Mouse (Mus musculus): ENCODE data around the gene Arhgap28. TPM values are rescaled to one million over a fixed set of nuclear protein-coding genes. Genes with fewer than 3 reads are reported as not detected.

Gene Arhgap28
- polyA plus RNA-seq, 1 experiment, result 1.0 TPM

GRCm38 (mm10) chr17:67886326-67886725, 117.6 kb downstream of the Arhgap28 start:
- H3K4me1 ChIP-seq (ENCODE audit: control insufficient read depth, insufficient read depth, low read length), result no peaks in the 10 kb centered on the region
- H3K27ac ChIP-seq (ENCODE audit: control insufficient read depth, insufficient read depth, low read depth, low read length), result no peak overlapping the region
- no peak for TF ChIP-seq POLR2A (IDR thresholded peaks at IDR 0.05; ENCODE audit: control insufficient read depth, low read depth, low read length)
- TF ChIP-seq CTCF (IDR thresholded peaks at IDR 0.05; ENCODE audit: control insufficient read depth, insufficient read depth, insufficient replicate concordance, low read depth, low read length), result no peak
- H3K27me3 ChIP-seq (ENCODE audit: control insufficient read depth, insufficient read depth, low read length), result no peaks in the 10 kb centered on the region
- H3K4me3 ChIP-seq (ENCODE audit: control insufficient read depth, low read depth, low read length), result no peak overlapping the region
- H3K36me3 ChIP-seq (ENCODE audit: control insufficient read depth, insufficient read depth, low read length), result no peaks in the 10 kb centered on the region

GRCm38 (mm10) chr17:67877599-67877998, 126.3 kb downstream of the Arhgap28 start:
- H3K36me3 ChIP-seq (ENCODE audit: control insufficient read depth, insufficient read depth, low read length), result no peaks in the 10 kb centered on the region
- H3K27me3 ChIP-seq (ENCODE audit: control insufficient read depth, insufficient read depth, low read length), result no peaks in the 10 kb centered on the region
- no peak overlapping the region for H3K4me3 ChIP-seq (ENCODE audit: control insufficient read depth, low read depth, low read length)
- H3K27ac ChIP-seq (ENCODE audit: control insufficient read depth, insufficient read depth, low read depth, low read length), result no peak overlapping the region
- no peak for TF ChIP-seq POLR2A (IDR thresholded peaks at IDR 0.05; ENCODE audit: control insufficient read depth, low read depth, low read length)
- no peaks in the 10 kb centered on the region for H3K4me1 ChIP-seq (ENCODE audit: control insufficient read depth, insufficient read depth, low read length)

DNA sequence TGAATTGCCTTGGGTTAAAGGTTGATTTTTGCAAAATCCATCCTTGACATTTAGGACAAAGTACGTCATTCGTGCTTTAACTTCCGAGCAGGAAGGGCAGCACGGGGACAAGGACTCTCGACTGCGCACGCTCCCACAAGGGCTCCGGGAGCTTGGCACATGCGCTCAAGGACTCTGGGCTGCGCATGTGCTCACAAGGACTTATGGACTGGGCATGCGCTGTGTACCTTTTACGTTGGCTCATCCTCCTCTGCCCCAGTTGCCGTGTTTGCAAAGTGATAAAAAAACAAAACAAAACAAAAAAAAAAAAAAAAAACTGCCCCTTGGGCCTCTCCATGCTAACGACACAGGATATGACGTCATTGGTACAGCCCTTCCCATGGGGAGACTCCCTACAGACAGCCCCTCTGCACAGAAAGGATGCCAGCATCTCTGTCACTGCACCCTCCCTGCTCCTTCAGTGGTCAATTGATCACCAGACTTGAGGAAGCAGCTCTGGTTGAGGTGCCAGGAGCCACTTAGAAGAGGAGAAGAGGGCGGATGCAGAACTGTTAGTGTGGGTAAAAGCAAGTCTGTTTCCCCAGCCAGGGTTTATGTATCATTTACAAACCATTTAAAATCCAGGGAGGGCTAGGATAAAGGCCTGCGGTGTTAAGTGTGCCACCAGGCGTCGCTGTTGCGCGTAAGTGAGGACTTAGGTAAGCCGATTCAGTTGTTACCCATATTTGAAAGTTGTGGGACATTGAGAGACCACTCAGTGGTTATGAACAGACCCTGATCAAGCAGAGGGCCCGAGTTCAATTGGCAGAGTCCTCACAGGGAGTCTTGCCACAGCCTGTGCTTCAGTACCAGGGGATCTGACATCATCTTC, 134.0 kb downstream of the Arhgap28 start:
- no peaks in the 10 kb centered on the region for H3K27me3 ChIP-seq (ENCODE audit: control insufficient read depth, insufficient read depth, low read length)
- H3K36me3 ChIP-seq (ENCODE audit: control insufficient read depth, insufficient read depth, low read length), result no peaks in the 10 kb centered on the region
- H3K4me1 ChIP-seq (ENCODE audit: control insufficient read depth, insufficient read depth, low read length), result peaks cover 6% of the 10 kb centered on the region
- TF ChIP-seq CTCF (IDR thresholded peaks at IDR 0.05; ENCODE audit: control insufficient read depth, insufficient read depth, insufficient replicate concordance, low read depth, low read length), result peak; percentile 72
- peak; percentile 73; the same call in 1 of the 2 replicates for TF ChIP-seq POLR2A (IDR thresholded peaks at IDR 0.05; ENCODE audit: control insufficient read depth, low read depth, low read length)
- H3K4me3 ChIP-seq (ENCODE audit: control insufficient read depth, low read depth, low read length), result peak overlapping the region; percentile 91
- peak overlapping the region; percentile 94 for H3K27ac ChIP-seq (ENCODE audit: control insufficient read depth, insufficient read depth, low read depth, low read length)

- Histone ChIP-seq H3K27ac (ENCODE audit: control insufficient read depth, insufficient read depth, low read depth, low read length) (peak overlapping the region; percentile 54), H3K4me1 (ENCODE audit: control insufficient read depth, insufficient read depth, low read length) (peaks cover 6% of the 10 kb centered on the region), H3K27me3 (ENCODE audit: control insufficient read depth, insufficient read depth, low read length) (no peaks in the 10 kb centered on the region), H3K36me3 (ENCODE audit: control insufficient read depth, insufficient read depth, low read length) (no peaks in the 10 kb centered on the region), H3K4me3 (ENCODE audit: control insufficient read depth, low read depth, low read length) (no peak overlapping the region)
- no peak for TF ChIP-seq POLR2A (IDR thresholded peaks at IDR 0.05; ENCODE audit: control insufficient read depth, low read depth, low read length)
- TF ChIP-seq CTCF (IDR thresholded peaks at IDR 0.05; ENCODE audit: control insufficient read depth, insufficient read depth, insufficient replicate concordance, low read depth, low read length), result no peak
Observed at GRCm38 (mm10) chr17:67866541-67867241, 137.2 kb downstream of the Arhgap28 start.

DNA sequence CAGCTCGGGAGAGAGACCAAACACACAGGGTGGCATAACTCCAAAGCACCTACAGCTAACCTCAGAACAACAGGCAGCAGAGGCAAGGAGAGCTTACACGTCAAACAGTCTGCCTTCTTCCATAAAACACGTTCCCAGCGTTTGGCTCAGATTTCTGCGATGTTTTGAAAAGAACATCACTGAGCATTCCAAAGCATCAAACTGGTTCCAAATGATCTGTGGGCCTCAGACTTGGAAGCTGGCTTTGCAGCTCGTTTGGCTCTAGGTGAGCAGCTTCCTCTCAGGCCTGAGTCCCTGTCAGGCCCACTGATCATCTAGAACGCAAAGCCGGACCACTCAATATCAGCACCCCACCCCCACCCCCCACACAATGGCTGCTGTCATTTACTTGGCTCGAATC, 137.9 kb downstream of the Arhgap28 start:
- TF ChIP-seq CTCF (IDR thresholded peaks at IDR 0.05; ENCODE audit: control insufficient read depth, insufficient read depth, insufficient replicate concordance, low read depth, low read length), result no peak
- no peak for TF ChIP-seq POLR2A (IDR thresholded peaks at IDR 0.05; ENCODE audit: control insufficient read depth, low read depth, low read length)
- H3K27me3 ChIP-seq (ENCODE audit: control insufficient read depth, insufficient read depth, low read length), result no peaks in the 10 kb centered on the region
- H3K4me3 ChIP-seq (ENCODE audit: control insufficient read depth, low read depth, low read length), result no peak overlapping the region
- H3K36me3 ChIP-seq (ENCODE audit: control insufficient read depth, insufficient read depth, low read length), result no peaks in the 10 kb centered on the region
- H3K4me1 ChIP-seq (ENCODE audit: control insufficient read depth, insufficient read depth, low read length), result peaks cover 6% of the 10 kb centered on the region
- no peak overlapping the region for H3K27ac ChIP-seq (ENCODE audit: control insufficient read depth, insufficient read depth, low read depth, low read length)

DNA sequence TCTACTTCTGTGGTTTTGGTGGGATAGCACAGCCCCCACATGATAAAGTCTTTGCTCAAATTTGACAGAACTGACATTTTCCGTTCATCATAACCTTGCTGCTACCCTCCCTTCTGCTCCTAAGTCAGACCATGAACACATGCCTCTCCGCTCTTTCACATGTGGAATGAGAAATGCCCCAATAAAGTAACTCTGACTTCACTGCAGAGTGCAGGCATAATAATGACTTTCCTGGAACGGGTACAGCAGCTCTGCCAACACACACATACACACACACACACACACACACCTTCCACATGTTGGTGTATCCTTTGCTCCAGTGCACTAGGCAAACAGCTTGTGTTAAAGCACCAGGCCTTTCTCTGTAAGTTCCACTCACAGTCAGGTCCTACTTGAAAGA, 139.0 kb downstream of the Arhgap28 start:
- Histone ChIP-seq H3K27ac (ENCODE audit: control insufficient read depth, insufficient read depth, low read depth, low read length) (no peak overlapping the region), H3K36me3 (ENCODE audit: control insufficient read depth, insufficient read depth, low read length) (no peaks in the 10 kb centered on the region), H3K4me3 (ENCODE audit: control insufficient read depth, low read depth, low read length) (no peak overlapping the region), H3K27me3 (ENCODE audit: control insufficient read depth, insufficient read depth, low read length) (no peaks in the 10 kb centered on the region), H3K4me1 (ENCODE audit: control insufficient read depth, insufficient read depth, low read length) (peaks cover 5% of the 10 kb centered on the region)
- TF ChIP-seq CTCF (IDR thresholded peaks at IDR 0.05; ENCODE audit: control insufficient read depth, insufficient read depth, insufficient replicate concordance, low read depth, low read length), result no peak
- no peak for TF ChIP-seq POLR2A (IDR thresholded peaks at IDR 0.05; ENCODE audit: control insufficient read depth, low read depth, low read length)

DNA sequence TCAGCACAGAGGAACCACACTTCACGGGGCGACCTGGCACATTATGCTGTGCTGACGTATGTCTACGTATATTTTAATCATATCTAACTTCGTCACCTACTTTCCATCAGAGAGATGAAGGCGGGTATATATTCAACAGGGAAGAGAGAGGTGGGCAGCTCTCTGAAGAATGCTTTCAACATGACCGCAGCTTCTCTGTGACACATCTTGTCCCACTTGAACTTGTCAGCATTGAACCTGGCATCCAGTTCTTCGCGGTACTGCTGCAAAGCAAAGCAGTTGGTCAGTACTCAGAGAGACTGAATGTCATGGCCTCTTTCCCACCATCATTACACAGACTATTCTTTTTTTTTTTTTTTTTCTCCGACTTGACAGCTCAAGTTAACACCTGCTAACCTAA, 139.6 kb downstream of the Arhgap28 start:
- no peaks in the 10 kb centered on the region for H3K27me3 ChIP-seq (ENCODE audit: control insufficient read depth, insufficient read depth, low read length)
- no peak overlapping the region for H3K27ac ChIP-seq (ENCODE audit: control insufficient read depth, insufficient read depth, low read depth, low read length)
- no peaks in the 10 kb centered on the region for H3K36me3 ChIP-seq (ENCODE audit: control insufficient read depth, insufficient read depth, low read length)
- TF ChIP-seq CTCF (IDR thresholded peaks at IDR 0.05; ENCODE audit: control insufficient read depth, insufficient read depth, insufficient replicate concordance, low read depth, low read length), result no peak
- H3K4me1 ChIP-seq (ENCODE audit: control insufficient read depth, insufficient read depth, low read length), result no peaks in the 10 kb centered on the region; the same call in none of the 2 replicates
- H3K4me3 ChIP-seq (ENCODE audit: control insufficient read depth, low read depth, low read length), result no peak overlapping the region
